In the genomic region with DNA sequence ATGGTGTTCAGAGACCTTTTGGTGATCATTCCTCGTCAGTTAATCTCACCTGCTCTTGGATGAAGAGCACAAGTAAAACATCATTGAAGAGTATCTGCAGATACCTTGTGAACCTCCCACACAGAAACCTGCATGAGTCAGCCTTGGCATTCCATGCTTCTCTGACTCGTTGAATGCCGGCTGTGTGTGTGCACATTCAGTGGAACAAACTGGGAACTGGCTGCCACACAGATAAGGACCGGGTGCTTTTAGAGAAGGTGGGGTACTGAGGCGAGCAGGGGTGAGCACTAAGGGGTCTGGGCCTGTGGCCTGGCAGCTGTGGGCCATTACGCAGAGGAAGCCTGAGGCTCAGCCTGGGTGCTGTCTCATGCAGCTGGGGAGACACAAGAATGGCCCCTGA, we compare ENCODE assay signal across 20 mouse cellular contexts. TPM values are rescaled to one million over a fixed set of nuclear protein-coding genes. Genes with fewer than 3 reads are reported as not detected.
DNase-seq lines count a peak whose midpoint lies in the region; ATAC-seq lines count a peak whose summit lies in the region.
"Had no signal": no experiment of that assay in that cellular context is flagged by ENCODE, and none has a peak within 500 bp of the region (broad histone marks: within the 10 kb centered on the region; RNA-seq: fewer than 3 reads in every experiment).

No protein-coding gene starts in this region.

- no peak overlapping the region for H3K4me3 ChIP-seq in heart, embryonic 14.5 days (ENCODE audit: control insufficient read depth in 1 of 2, insufficient read depth in 1 of 2, low read depth in 1 of 2, low read length in 2 of 2)
- H3K4me3 ChIP-seq: forebrain, embryonic 15.5 days; hindbrain, embryonic 10.5 days; lung, embryonic 15.5 days; midbrain, embryonic 12.5 days; neural tube, embryonic 12.5 days had no signal

- no peaks in the 10 kb centered on the region for H3K36me3 ChIP-seq in heart, embryonic 14.5 days (ENCODE audit: control insufficient read depth, insufficient read depth, low read length)
- H3K36me3 ChIP-seq: forebrain, embryonic 15.5 days; lung, embryonic 15.5 days; midbrain, embryonic 12.5 days; neural tube, embryonic 12.5 days had no signal

- peak overlapping the region; percentile 41; the same call in 1 of the 2 replicates for H3K9ac ChIP-seq in heart, embryonic 14.5 days (ENCODE audit: low read length)
- H3K9ac ChIP-seq: forebrain, embryonic 15.5 days; liver, embryonic 14.5 days; lung, embryonic 15.5 days; midbrain, embryonic 12.5 days; neural tube, embryonic 12.5 days had no signal

- H3K4me1 ChIP-seq in heart, embryonic 14.5 days (ENCODE audit: control insufficient read depth in 2 of 2, insufficient read depth in 2 of 2, low read length in 2 of 2): peaks cover 36 to 41% of the 10 kb centered on the region in 2 experiments
- H3K4me1 ChIP-seq: forebrain, embryonic 15.5 days; hindbrain, embryonic 10.5 days; midbrain, embryonic 12.5 days; neural tube, embryonic 12.5 days had no signal

- H3K4me2 ChIP-seq in heart, embryonic 14.5 days (ENCODE audit: low read length): no peak overlapping the region
- H3K4me2 ChIP-seq: forebrain, embryonic 15.5 days; lung, embryonic 15.5 days; midbrain, embryonic 12.5 days; neural tube, embryonic 12.5 days had no signal

- peak overlapping the region in 1 of 2 experiments; percentile 28; a peak in 1 of 4 replicates for H3K27ac ChIP-seq in heart, embryonic 14.5 days (replicated peaks in 1 of 2; ENCODE audit: control insufficient read depth in 1 of 2, insufficient read depth in 1 of 2, low read depth in 2 of 2, low read length in 2 of 2)
- H3K27ac ChIP-seq: forebrain, embryonic 15.5 days; hindbrain, embryonic 10.5 days; liver, embryonic 14.5 days; lung, embryonic 15.5 days; midbrain, embryonic 12.5 days; neural tube, embryonic 12.5 days had no signal

- H3K27me3 ChIP-seq in heart, embryonic 14.5 days (ENCODE audit: control insufficient read depth, insufficient read depth, low read length): no peaks in the 10 kb centered on the region
- H3K27me3 ChIP-seq: forebrain, embryonic 15.5 days; lung, embryonic 15.5 days; midbrain, embryonic 12.5 days; neural tube, embryonic 12.5 days had no signal

- peak; percentile 27 to 35 for DNase-seq in cerebellum, postnatal 36 days
- no peak for DNase-seq in cerebellum, postnatal 4 days (ENCODE audit: low spot score in 2 of 2)
- DNase-seq in heart, adult 9 months (ENCODE audit: low spot score in 2 of 2): no peak
- peak; percentile 38 to 68 for DNase-seq in right cerebral cortex, adult 2 months (ENCODE audit: low spot score in 2 of 2)
- no peak for DNase-seq in right cerebral cortex, postnatal 4 days
- no peak for DNase-seq in lung, postnatal 4 days
- DNase-seq: adrenal gland, postnatal 10 days; cerebellum, adult 11 months; embryo, embryonic 11 days; kidney, adult 11 months; right cerebral cortex, postnatal 14 days; thymus, postnatal 36 days had no signal

- ATAC-seq in heart, embryonic 14.5 days (ENCODE audit: insufficient number of reproducible peaks, insufficient read depth, low FRiP score, low read depth): no peak
- ATAC-seq: activated CD4-positive, CD25-positive, alpha-beta regulatory T cell, adult 4 months; forebrain, embryonic 15.5 days had no signal

- WGBS in heart, embryonic 14.5 days: 27% methylated on average over 6 of the region's 6 CpGs

- H3K9me3 ChIP-seq in heart, embryonic 14.5 days (ENCODE audit: control insufficient read depth, low read length): no peaks in the 10 kb centered on the region
- H3K9me3 ChIP-seq: forebrain, embryonic 15.5 days; hindbrain, embryonic 10.5 days; lung, embryonic 15.5 days; midbrain, embryonic 12.5 days; neural tube, embryonic 12.5 days had no signal

RNA-seq across cellular contexts. Expression of a gene that starts 11.9 kb away (rescaled TPM):
- polyA plus RNA-seq in heart, embryonic 14.5 days (2014; fragmentation: Nextera tagmentation; extraction: Ambion mirVana): 19.9 and 21.7 TPM in 2 replicates

Comparison
In these comparisons a context has a peak if more than half of its experiments do, and no peak if none do; other contexts are left out.
1. DNase-seq: peak in cerebellum, postnatal 36 days (2 of 2) and right cerebral cortex, adult 2 months (2 of 2); none in cerebellum, postnatal 4 days (0 of 2), heart, adult 9 months (0 of 2), right cerebral cortex, postnatal 4 days (single experiment) and lung, postnatal 4 days (0 of 2).